Mouse (Mus musculus): ENCODE measurements around the gene Rxfp4. TPM values are rescaled to one million over a fixed set of nuclear protein-coding genes. Genes with fewer than 3 reads are reported as not detected.

Gene Rxfp4
- total and polyA plus RNA-seq, 2 experiments from 2014 or later = not detected

DNA sequence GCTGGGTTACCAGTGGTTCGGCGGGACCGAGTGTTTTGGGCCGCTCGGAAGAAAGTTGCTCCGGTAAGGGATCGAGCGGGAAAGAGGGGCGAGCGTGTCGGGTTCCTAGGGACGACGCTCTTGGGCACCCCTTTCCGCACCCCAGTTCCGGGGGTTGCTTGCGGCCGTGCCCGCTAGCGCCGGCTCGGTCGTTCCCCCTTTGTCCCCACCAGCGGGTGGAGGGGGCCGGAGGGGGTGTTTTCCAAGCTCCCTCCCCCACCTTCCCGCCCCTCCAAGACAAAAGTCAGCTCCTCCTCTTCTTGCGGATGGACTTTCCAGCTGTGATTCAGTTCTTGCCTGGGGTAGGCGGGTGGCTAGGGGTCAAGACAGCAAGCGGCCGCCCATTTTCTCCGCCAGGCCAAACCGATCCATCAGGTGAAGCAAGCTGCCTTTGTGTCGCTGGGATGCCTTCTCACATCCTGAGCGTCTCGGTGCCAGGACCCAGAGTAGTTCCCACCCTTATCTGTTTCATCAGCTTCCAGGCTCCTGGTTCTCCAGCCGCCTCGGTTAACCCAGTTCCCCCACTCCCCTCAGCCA, 31.3 kb downstream of the Rxfp4 start:
- Histone ChIP-seq H3K4me3 (ENCODE audit: low read length) (peak overlapping the region; percentile 66), H3K4me1 (ENCODE audit: insufficient read depth, low read length) (peaks cover 18% of the 10 kb centered on the region), H3K36me3 (ENCODE audit: insufficient read depth, low read length) (no peaks in the 10 kb centered on the region), H3K27me3 (ENCODE audit: insufficient read depth, low read length) (no peaks in the 10 kb centered on the region), H3K27ac (peak overlapping the region; percentile 91), H3K4me2 (ENCODE audit: low read depth, low read length) (peak overlapping the region; percentile 91), H3K9me3 (ENCODE audit: low read length) (no peaks in the 10 kb centered on the region), H3K9ac (replicated peaks; ENCODE audit: low read length) (peak overlapping the region; percentile 72)
- peak; percentile 25 for ATAC-seq
- DNase-seq (ENCODE audit: low spot score) = peak; percentile 71
- 0 out of 2 replicates have a peak, but pooled peaks have one; percentile 1 for TF ChIP-seq CTCF (IDR thresholded peaks at IDR 0.05; ENCODE audit: low read depth)
- WGBS = under 1% methylated on average over 36 of the region's 36 CpGs

DNA sequence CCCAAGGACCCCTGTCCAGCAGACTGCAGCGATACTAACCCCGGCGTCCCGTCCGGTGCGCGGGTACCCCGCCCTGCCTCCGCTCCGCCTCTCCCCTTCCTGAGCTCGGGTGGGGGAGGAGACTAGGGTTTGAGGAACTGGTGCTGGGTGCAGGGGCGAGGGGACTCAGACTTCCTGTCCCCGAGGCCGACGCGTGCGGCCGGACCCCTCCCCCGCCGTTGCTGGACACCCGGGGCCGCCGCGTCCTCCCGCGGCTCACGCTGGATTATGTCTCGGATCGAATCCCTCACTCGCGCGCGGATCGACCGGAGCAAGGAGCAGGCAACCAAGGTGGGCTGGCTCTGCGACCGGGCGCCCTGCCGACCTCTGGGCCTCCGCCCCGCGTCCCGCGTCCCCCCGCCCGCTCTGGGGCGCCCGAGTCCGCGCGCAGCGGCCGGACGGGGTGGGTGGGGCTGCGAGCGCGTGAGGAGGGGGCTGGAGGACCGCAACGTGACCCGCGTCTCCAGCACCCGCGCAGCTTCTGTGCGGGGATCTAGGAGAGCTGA, 31.9 kb downstream of the Rxfp4 start:
- peak overlapping the region; percentile 91 for H3K4me2 ChIP-seq (ENCODE audit: low read depth, low read length)
- DNase-seq (ENCODE audit: low spot score) (peak; percentile 69), ATAC-seq (peak; percentile 57)
- peak overlapping the region; percentile 72 for H3K9ac ChIP-seq (replicated peaks; ENCODE audit: low read length)
- no peak for TF ChIP-seq CTCF (IDR thresholded peaks at IDR 0.05; ENCODE audit: low read depth)
- H3K36me3 ChIP-seq (ENCODE audit: insufficient read depth, low read length) = no peaks in the 10 kb centered on the region
- H3K27ac ChIP-seq = peak overlapping the region; percentile 91
- no peaks in the 10 kb centered on the region for H3K27me3 ChIP-seq (ENCODE audit: insufficient read depth, low read length)
- H3K4me1 ChIP-seq (ENCODE audit: insufficient read depth, low read length) = peaks cover 21% of the 10 kb centered on the region
- peak overlapping the region; percentile 66 for H3K4me3 ChIP-seq (ENCODE audit: low read length)
- WGBS = under 1% methylated on average over 63 of the region's 64 CpGs
- no peaks in the 10 kb centered on the region for H3K9me3 ChIP-seq (ENCODE audit: low read length)

- DNase-seq (ENCODE audit: low spot score) (no peak), ATAC-seq (no peak)
Measured at GRCm38 (mm10) chr3:88620146-88620991, 32.6 kb downstream of the Rxfp4 start.

GRCm38 (mm10) chr3:88619113-88620097, 33.5 kb downstream of the Rxfp4 start:
- no peak for TF ChIP-seq CTCF (IDR thresholded peaks at IDR 0.05; ENCODE audit: low read depth)
- no peak overlapping the region for H3K27ac ChIP-seq
- no peaks in the 10 kb centered on the region for H3K9me3 ChIP-seq (ENCODE audit: low read length)
- H3K4me1 ChIP-seq (ENCODE audit: insufficient read depth, low read length) = peaks cover 10% of the 10 kb centered on the region
- H3K4me2 ChIP-seq (ENCODE audit: low read depth, low read length) = no peak overlapping the region
- no peak overlapping the region for H3K9ac ChIP-seq (replicated peaks; ENCODE audit: low read length)
- H3K36me3 ChIP-seq (ENCODE audit: insufficient read depth, low read length) = no peaks in the 10 kb centered on the region
- no peak for DNase-seq (ENCODE audit: low spot score)
- ATAC-seq = no peak
- H3K27me3 ChIP-seq (ENCODE audit: insufficient read depth, low read length) = no peaks in the 10 kb centered on the region
- WGBS = 52% methylated on average over 9 of the region's 9 CpGs
- H3K4me3 ChIP-seq (ENCODE audit: low read length) = no peak overlapping the region

More at GRCm38 (mm10) chr3:88620146-88620991, 32.6 kb downstream of the Rxfp4 start:
- Histone ChIP-seq H3K9me3 (ENCODE audit: low read length) (no peaks in the 10 kb centered on the region), H3K27ac (peak overlapping the region; percentile 91), H3K4me3 (ENCODE audit: low read length) (peak overlapping the region; percentile 66), H3K36me3 (ENCODE audit: insufficient read depth, low read length) (no peaks in the 10 kb centered on the region), H3K4me1 (ENCODE audit: insufficient read depth, low read length) (peaks cover 18% of the 10 kb centered on the region), H3K4me2 (ENCODE audit: low read depth, low read length) (peak overlapping the region; percentile 91), H3K9ac (replicated peaks; ENCODE audit: low read length) (peak overlapping the region; percentile 72), H3K27me3 (ENCODE audit: insufficient read depth, low read length) (no peaks in the 10 kb centered on the region)
- no peak for TF ChIP-seq CTCF (IDR thresholded peaks at IDR 0.05; ENCODE audit: low read depth)
- 16% methylated on average over 15 of the region's 15 CpGs for WGBS

DNA sequence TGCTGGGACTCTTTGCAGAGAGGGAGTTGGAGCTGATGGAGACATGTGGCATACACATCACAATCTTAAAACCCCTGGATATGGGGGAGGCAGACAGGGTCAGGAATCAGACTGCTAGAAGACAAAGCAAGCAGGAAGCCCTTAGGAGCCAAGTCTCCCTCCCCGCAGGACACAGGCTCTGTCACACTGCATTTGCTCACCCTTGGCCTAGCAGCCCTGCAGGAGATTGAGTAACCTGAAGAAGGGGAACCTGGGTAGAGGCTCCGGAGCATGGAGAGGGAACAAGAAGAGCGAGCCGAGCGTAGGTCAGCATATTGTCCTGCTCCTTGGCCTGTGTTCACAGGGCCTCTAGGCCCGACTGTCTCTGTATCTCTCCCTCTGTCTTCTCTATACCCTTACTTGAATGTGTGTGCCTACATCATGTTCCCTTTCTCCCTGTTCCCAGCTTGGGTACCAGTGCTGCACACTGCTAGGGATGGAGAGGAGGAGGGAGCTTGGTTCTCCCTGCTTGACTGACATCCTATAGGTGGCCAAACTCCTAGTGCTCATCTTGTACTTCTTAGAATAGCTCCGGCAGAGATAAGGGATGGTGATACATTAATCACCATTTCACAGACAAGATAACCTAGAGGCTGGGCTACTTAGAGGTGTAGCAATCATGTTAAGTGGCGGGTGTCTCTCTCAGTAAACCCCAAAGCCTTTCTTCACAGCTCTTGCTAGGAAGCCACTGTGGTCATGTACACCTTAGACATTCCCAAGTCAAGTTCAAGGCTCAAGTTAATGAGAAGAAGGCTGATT, 34.7 kb downstream of the Rxfp4 start:
- Histone ChIP-seq H3K9me3 (ENCODE audit: low read length) (no peaks in the 10 kb centered on the region), H3K27ac (no peak overlapping the region), H3K4me3 (ENCODE audit: low read length) (no peak overlapping the region), H3K27me3 (ENCODE audit: insufficient read depth, low read length) (no peaks in the 10 kb centered on the region), H3K4me2 (ENCODE audit: low read depth, low read length) (no peak overlapping the region), H3K9ac (replicated peaks; ENCODE audit: low read length) (no peak overlapping the region), H3K36me3 (ENCODE audit: insufficient read depth, low read length) (no peaks in the 10 kb centered on the region), H3K4me1 (ENCODE audit: insufficient read depth, low read length) (peaks cover 7% of the 10 kb centered on the region; the same call in 1 of the 2 replicates)
- 74% methylated on average over 8 of the region's 8 CpGs for WGBS
- no peak for DNase-seq (ENCODE audit: low spot score)
- TF ChIP-seq CTCF (IDR thresholded peaks at IDR 0.05; ENCODE audit: low read depth) = no peak
- no peak for ATAC-seq
